Mouse (Mus musculus): ENCODE measurements around the gene BC048403. TPM values are rescaled to one million over a fixed set of nuclear protein-coding genes. Genes with fewer than 3 reads are reported as not detected.

BC048403 gene
- polyA plus RNA-seq, 2 experiments from 2014 or later: 4.1 to 5.5 TPM

Other genes with a start within 250 kb of the BC048403 start
- gene Tbk1, start 153.2 kb upstream of the BC048403 start, polyA plus RNA-seq (2017; shearing (Covaris generic)): 100 to 1,000 TPM in 1 of 2 experiments, 10 to 100 TPM in 1; 86.5 to 118 TPM
- gene Xpot, start 113.6 kb upstream of the BC048403 start, polyA plus RNA-seq (2017; shearing (Covaris generic)): 10 to 100 TPM; 14.3 to 20.0 TPM
- gene D930020B18Rik, start 98.3 kb upstream of the BC048403 start, polyA plus RNA-seq (2017; shearing (Covaris generic)): under 1 TPM; 0.59 to 0.81 TPM

All from CD4-positive, CD25-positive, alpha-beta regulatory T cell, adult 4 months (primary cell).